Mouse (Mus musculus) forebrain, embryonic 12.5 days (tissue): Measurements from ENCODE around the gene Cox14. TPM values are rescaled to one million over a fixed set of nuclear protein-coding genes. Genes with fewer than 3 reads are reported as not detected.

Source experiments
- ATAC-seq: fragments of 200-750 bp; cut with Nextera tagmentation; 2 replicates; pipeline ENCODE4 v1.8.0; 2017; ENCODE audit warnings: moderate TSS enrichment; ENCODE audit not compliant: low FRiP score
- H3K27ac ChIP-seq: fragments of 300-500 bp; sonication (generic); 2 replicates; pipeline ENCODE4 v1.5.1; 2016; ENCODE audit warnings: mild to moderate bottlenecking
- H3K27me3 ChIP-seq: fragments of 300-500 bp; sonication (generic); 2 replicates; pipeline ENCODE4 v1.6.1; 2016; ENCODE audit warnings: mild to moderate bottlenecking
- H3K36me3 ChIP-seq: fragments of 300-500 bp; sonication (generic); replicated peaks from 2 replicates; pipeline ENCODE4 v1.6.1; 2016; ENCODE audit warnings: mild to moderate bottlenecking
- H3K4me1 ChIP-seq: fragments of 300-500 bp; sonication (generic); 2 replicates; pipeline ENCODE4 v1.6.1; 2016
- H3K4me2 ChIP-seq: fragments of 300-500 bp; sonication (generic); 2 replicates; pipeline ENCODE4 v1.6.1; 2016; ENCODE audit warnings: mild to moderate bottlenecking, moderate library complexity
- H3K4me3 ChIP-seq: fragments of 300-500 bp; sonication (generic); replicated peaks from 2 replicates; pipeline ENCODE4 v1.5.1; 2016; ENCODE audit warnings: mild to moderate bottlenecking
- H3K9ac ChIP-seq: fragments of 300-500 bp; sonication (generic); 2 replicates; pipeline ENCODE4 v1.6.1; 2016; ENCODE audit warnings: mild to moderate bottlenecking
- H3K9me3 ChIP-seq: fragments of 300-500 bp; sonication (generic); 2 replicates; pipeline ENCODE4 v1.6.1; 2016
- WGBS: fragments of 180-500 bp; shearing (Covaris S2); methylation state at CpG from one replicate; pipeline ENCODE4 v1.1.7; 2016; 5-methylcytosine and 5-hydroxymethylcytosine counted together
- polyA plus RNA-seq: library from polyadenylated mRNA; unstranded; fragments of >200 nt; fragmentation: Nextera tagmentation; extraction: Ambion mirVana; gene quantifications from 2 replicates; pipeline ENCODE4 v1.2.1, GENCODE M21; 2016

Cox14 gene
- 167 and 168 TPM in 2 replicates for polyA plus RNA-seq

GRCm38 (mm10) chr15:99725341-99726155 is at the start of gene Cox14:
Gene Cox14, plus strand, starts transcription at chr15:99725618.
- peaks cover 43% of the 10 kb centered on the region for H3K36me3 ChIP-seq
- peaks cover 33% of the 10 kb centered on the region for H3K4me1 ChIP-seq
- ATAC-seq: peak; percentile 95

GRCm38 (mm10) chr15:99677089-99677488 is 48.3 kb upstream of the Cox14 start:
- no peaks in the 10 kb centered on the region for H3K36me3 ChIP-seq
- H3K4me1 ChIP-seq: peaks cover 40% of the 10 kb centered on the region
- H3K4me3 ChIP-seq: no peak overlapping the region
- peak overlapping the region; percentile 67 for H3K27ac ChIP-seq
- H3K9me3 ChIP-seq: no peaks in the 10 kb centered on the region
- H3K9ac ChIP-seq: no peak overlapping the region
- ATAC-seq: peak; percentile 78
- peak overlapping the region; percentile 13; the same call in 1 of the 2 replicates for H3K4me2 ChIP-seq
- 25% methylated on average over 8 of the region's 8 CpGs for WGBS
- peaks cover 24% of the 10 kb centered on the region for H3K27me3 ChIP-seq

More at GRCm38 (mm10) chr15:99725341-99726155, at the start of gene Cox14:
- Histone ChIP-seq H3K4me3 (peak within 1 kb of the TSS; percentile 98), H3K27ac (peak within 1 kb of the TSS; percentile 91), H3K9ac (peak within 1 kb of the TSS; percentile 93), H3K27me3 (no peaks in the 10 kb centered on the region), H3K9me3 (peaks cover 4% of the 10 kb centered on the region; the same call in 1 of the 2 replicates), H3K4me2 (peak within 1 kb of the TSS; percentile 87)
- under 1% methylated on average over 65 of the region's 68 CpGs for WGBS

GRCm38 (mm10) chr15:99678063-99678800 is 47.2 kb upstream of the Cox14 start:
- Histone ChIP-seq H3K36me3 (no peaks in the 10 kb centered on the region), H3K9ac (no peak overlapping the region), H3K27ac (no peak overlapping the region), H3K4me2 (no peak overlapping the region), H3K27me3 (peaks cover 16% of the 10 kb centered on the region), H3K4me1 (peaks cover 33% of the 10 kb centered on the region), H3K4me3 (no peak overlapping the region), H3K9me3 (no peaks in the 10 kb centered on the region)
- 14% methylated on average over 13 of the region's 13 CpGs for WGBS
- ATAC-seq: peak; percentile 36

GRCm38 (mm10) chr15:99679008-99679407 is 46.4 kb upstream of the Cox14 start:
- H3K9me3 ChIP-seq: no peaks in the 10 kb centered on the region
- H3K4me1 ChIP-seq: peaks cover 29% of the 10 kb centered on the region
- H3K27me3 ChIP-seq: peaks cover 13% of the 10 kb centered on the region; the same call in 1 of the 2 replicates
- H3K9ac ChIP-seq: no peak overlapping the region
- H3K4me2 ChIP-seq: no peak overlapping the region
- H3K36me3 ChIP-seq: no peaks in the 10 kb centered on the region
- no peak for ATAC-seq
- H3K4me3 ChIP-seq: no peak overlapping the region
- no peak overlapping the region for H3K27ac ChIP-seq
- WGBS: 73% methylated on average over 7 of the region's 7 CpGs

- no peak overlapping the region for H3K9ac ChIP-seq
- H3K27ac ChIP-seq: no peak overlapping the region
- no peak overlapping the region for H3K4me3 ChIP-seq
- no peak for ATAC-seq
- no peak overlapping the region for H3K4me2 ChIP-seq
- peaks cover 11% of the 10 kb centered on the region for H3K4me1 ChIP-seq
- 93% methylated on average over 7 of the region's 7 CpGs for WGBS
- H3K36me3 ChIP-seq: no peaks in the 10 kb centered on the region
- no peaks in the 10 kb centered on the region for H3K9me3 ChIP-seq
- peaks cover 3% of the 10 kb centered on the region; the same call in 1 of the 2 replicates for H3K27me3 ChIP-seq
Measured at GRCm38 (mm10) chr15:99682880-99683279, 42.5 kb upstream of the Cox14 start.

- Histone ChIP-seq H3K4me1 (0 out of 2 replicates have a peak, but pooled peaks cover 3% of the 10 kb centered on the region), H3K36me3 (no peaks in the 10 kb centered on the region), H3K9ac (no peak overlapping the region), H3K27ac (no peak overlapping the region), H3K4me3 (no peak overlapping the region), H3K4me2 (no peak overlapping the region), H3K27me3 (peaks cover 6% of the 10 kb centered on the region; the same call in 1 of the 2 replicates), H3K9me3 (no peaks in the 10 kb centered on the region)
- ATAC-seq: no peak
- WGBS: 94% methylated on average over 5 of the region's 5 CpGs
Measured at GRCm38 (mm10) chr15:99684156-99684555, 41.3 kb upstream of the Cox14 start.

- Histone ChIP-seq H3K9ac (peak overlapping the region; percentile 17; the same call in 1 of the 2 replicates), H3K36me3 (no peaks in the 10 kb centered on the region), H3K27ac (no peak overlapping the region), H3K9me3 (no peaks in the 10 kb centered on the region), H3K4me1 (peaks cover 26% of the 10 kb centered on the region), H3K4me2 (no peak overlapping the region), H3K27me3 (peaks cover 19% of the 10 kb centered on the region; the same call in 1 of the 2 replicates), H3K4me3 (no peak overlapping the region)
- ATAC-seq: no peak; the same call in 1 of the 2 replicates
- 8% methylated on average over 4 of the region's 4 CpGs for WGBS
Measured at GRCm38 (mm10) chr15:99688712-99689111, 36.7 kb upstream of the Cox14 start.

- whole genome bisulfite sequencing: 16% methylated on average over 4 of the region's 4 CpGs
- peaks cover 19% of the 10 kb centered on the region; the same call in 1 of the 2 replicates for H3K27me3 ChIP-seq
- H3K9me3 ChIP-seq: no peaks in the 10 kb centered on the region
- peaks cover 33% of the 10 kb centered on the region for H3K4me1 ChIP-seq
- no peak for ATAC-seq
- no peak overlapping the region for H3K4me3 ChIP-seq
- no peak overlapping the region for H3K4me2 ChIP-seq
- H3K27ac ChIP-seq: no peak overlapping the region
- no peaks in the 10 kb centered on the region for H3K36me3 ChIP-seq
- H3K9ac ChIP-seq: no peak overlapping the region
Measured at GRCm38 (mm10) chr15:99690924-99691323, 34.5 kb upstream of the Cox14 start.

- no peak overlapping the region for H3K27ac ChIP-seq
- no peak overlapping the region for H3K4me3 ChIP-seq
- no peak overlapping the region for H3K4me2 ChIP-seq
- H3K9ac ChIP-seq: peak overlapping the region; percentile 12; the same call in 1 of the 2 replicates
- 57% methylated on average over 9 of the region's 9 CpGs for WGBS
- peaks cover 25% of the 10 kb centered on the region; the same call in 1 of the 2 replicates for H3K27me3 ChIP-seq
- H3K36me3 ChIP-seq: no peaks in the 10 kb centered on the region; the same call in 1 of the 2 replicates
- H3K4me1 ChIP-seq: peaks cover 33% of the 10 kb centered on the region
- ATAC-seq: no peak
- H3K9me3 ChIP-seq: no peaks in the 10 kb centered on the region
Measured at GRCm38 (mm10) chr15:99691976-99692375, 33.4 kb upstream of the Cox14 start.

GRCm38 (mm10) chr15:99697309-99697708 is 28.1 kb upstream of the Cox14 start:
- no peaks in the 10 kb centered on the region; the same call in 1 of the 2 replicates for H3K36me3 ChIP-seq
- no peak for ATAC-seq
- no peak overlapping the region for H3K27ac ChIP-seq
- H3K4me3 ChIP-seq: no peak overlapping the region
- H3K4me1 ChIP-seq: peaks cover 16% of the 10 kb centered on the region
- peaks cover 29% of the 10 kb centered on the region for H3K27me3 ChIP-seq
- WGBS: 47% methylated on average over 2 of the region's 2 CpGs
- H3K9ac ChIP-seq: no peak overlapping the region
- no peak overlapping the region for H3K4me2 ChIP-seq
- H3K9me3 ChIP-seq: no peaks in the 10 kb centered on the region

GRCm38 (mm10) chr15:99698533-99699085 is 26.8 kb upstream of the Cox14 start:
- H3K27me3 ChIP-seq: peaks cover 23% of the 10 kb centered on the region
- H3K4me1 ChIP-seq: peaks cover 23% of the 10 kb centered on the region
- no peaks in the 10 kb centered on the region for H3K9me3 ChIP-seq
- ATAC-seq: no peak
- H3K9ac ChIP-seq: no peak overlapping the region
- H3K36me3 ChIP-seq: peaks cover 2% of the 10 kb centered on the region; the same call in 1 of the 2 replicates
- WGBS: 40% methylated on average over 20 of the region's 20 CpGs
- H3K27ac ChIP-seq: no peak overlapping the region
- H3K4me2 ChIP-seq: peak overlapping the region; percentile 10; the same call in 1 of the 2 replicates
- H3K4me3 ChIP-seq: no peak overlapping the region; the same call in 1 of the 2 replicates

- 86% methylated on average over 10 of the region's 10 CpGs for WGBS
- no peak for ATAC-seq
- H3K36me3 ChIP-seq: peaks cover 13% of the 10 kb centered on the region
Measured at GRCm38 (mm10) chr15:99699715-99700114, 25.7 kb upstream of the Cox14 start.

More at GRCm38 (mm10) chr15:99699715-99700114, 25.7 kb upstream of the Cox14 start:
- 0 out of 2 replicates have a peak overlapping the region, but pooled peaks have one; percentile 12 for H3K9ac ChIP-seq
- H3K27ac ChIP-seq: no peak overlapping the region
- no peaks in the 10 kb centered on the region for H3K9me3 ChIP-seq
- peaks cover 26% of the 10 kb centered on the region for H3K4me1 ChIP-seq
- H3K4me2 ChIP-seq: no peak overlapping the region
- peaks cover 23% of the 10 kb centered on the region for H3K27me3 ChIP-seq
- H3K4me3 ChIP-seq: no peak overlapping the region
